Mouse (Mus musculus) adrenal gland, postnatal 4 days (tissue): ENCODE results near the gene Tspan11. TPM values are rescaled to one million over a fixed set of nuclear protein-coding genes. Genes with fewer than 3 reads are reported as not detected.

Experiments
- DNase-seq, 2 experiments: peaks; one replicate each; pipeline ENCODE4 v3.0.0; 2021 to 2022; ENCODE audit warnings: low spot score in 2 of 2, mixed read lengths in 2 of 2
- long read RNA-seq, 2 experiments: library from polyadenylated mRNA; stranded (forward); transcript quantifications; one replicate each; pipeline ENCODE4 v2.0.0; 2021
- total RNA-seq, 2 experiments: library from RNA; stranded (reverse); gene quantifications; 2 replicates each; pipeline ENCODE4 v1.2.3; 2021

Gene Tspan11
- total RNA-seq = 1 to 10 TPM; 9.5 TPM
- long read RNA-seq, experiment 1, full-length matches to known transcripts = 4 of 4 reads
- long read RNA-seq, experiment 1, partial matches to known transcripts = 0 of 4 reads
- long read RNA-seq, experiment 1, other reads (novel, unspliced or antisense) = 0 of 4 reads
- long read RNA-seq, experiment 2, full-length matches to known transcripts = 8 of 11 reads
- long read RNA-seq, experiment 2, partial matches to known transcripts = 1 of 11 reads
- long read RNA-seq, experiment 2, other reads (novel, unspliced or antisense) = 2 of 11 reads

DNA sequence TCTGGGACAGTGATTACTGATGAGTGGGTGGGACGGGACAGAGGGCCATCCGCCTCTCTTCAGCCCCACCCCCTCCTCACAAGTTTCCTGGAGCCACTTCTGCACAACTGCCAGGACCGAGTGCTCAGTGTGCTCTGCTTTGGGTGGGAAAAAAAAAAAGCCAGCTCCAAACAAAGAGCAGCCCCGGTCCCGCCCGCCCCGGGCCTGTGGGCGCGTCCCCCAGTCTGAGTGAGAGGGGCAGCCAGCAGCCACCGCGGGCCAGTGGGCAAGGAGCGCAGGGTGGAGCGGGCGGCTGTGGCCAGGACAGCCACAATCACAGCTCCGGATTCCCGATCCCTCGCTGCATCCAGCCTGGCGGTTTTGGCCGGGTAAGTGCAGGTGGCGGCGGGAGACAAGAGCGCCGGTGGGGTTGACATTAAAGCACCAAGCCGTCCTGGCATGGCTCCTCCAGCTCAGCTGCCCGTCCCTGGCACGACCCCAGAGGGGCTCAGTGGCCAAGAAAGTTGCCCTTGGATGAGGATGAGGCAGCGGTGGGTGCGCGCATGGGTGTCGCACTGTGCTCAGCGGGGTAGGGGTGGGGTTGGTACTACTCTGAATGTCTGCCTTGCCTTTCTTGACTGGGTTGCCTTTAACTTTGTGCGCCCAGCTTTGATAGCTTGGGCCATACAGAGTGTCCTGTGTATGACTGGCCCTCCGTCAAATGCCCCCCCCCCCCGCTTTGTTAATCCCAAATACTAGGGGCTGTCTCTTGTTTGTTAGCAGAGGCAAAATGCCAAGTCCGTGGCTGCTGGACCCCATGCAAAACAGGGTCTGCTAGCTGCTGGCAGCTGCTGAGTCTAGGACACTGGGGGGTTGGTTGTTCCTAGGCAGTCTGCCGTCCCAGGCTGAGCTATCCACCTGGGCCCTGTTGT is at the start of gene Tspan11:
Tspan11 (plus strand) TSS at position 79 of the 911 bp plus-strand sequence.
- peak in 1 of 2 experiments; percentile 20 for DNase-seq

DNA sequence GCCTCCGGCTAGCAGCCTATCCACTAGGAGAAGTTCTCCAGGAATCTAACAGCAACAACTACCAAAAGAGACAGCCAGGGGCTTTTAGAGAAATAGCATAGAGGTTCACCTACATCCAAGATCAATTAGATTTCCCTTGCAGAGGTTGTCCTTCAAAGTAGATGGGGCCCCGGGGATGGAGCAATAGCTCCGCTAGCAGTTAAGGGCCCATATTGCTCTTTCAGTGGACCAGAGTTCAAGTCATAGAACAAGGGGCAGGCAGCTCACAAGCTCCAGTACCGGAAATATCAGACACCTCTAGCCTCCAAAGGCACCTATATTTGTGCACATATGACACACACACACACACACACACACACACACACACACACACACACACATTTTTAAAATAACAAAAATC is 49.5 kb upstream of the Tspan11 start:
- DNase-seq = no peak

DNA sequence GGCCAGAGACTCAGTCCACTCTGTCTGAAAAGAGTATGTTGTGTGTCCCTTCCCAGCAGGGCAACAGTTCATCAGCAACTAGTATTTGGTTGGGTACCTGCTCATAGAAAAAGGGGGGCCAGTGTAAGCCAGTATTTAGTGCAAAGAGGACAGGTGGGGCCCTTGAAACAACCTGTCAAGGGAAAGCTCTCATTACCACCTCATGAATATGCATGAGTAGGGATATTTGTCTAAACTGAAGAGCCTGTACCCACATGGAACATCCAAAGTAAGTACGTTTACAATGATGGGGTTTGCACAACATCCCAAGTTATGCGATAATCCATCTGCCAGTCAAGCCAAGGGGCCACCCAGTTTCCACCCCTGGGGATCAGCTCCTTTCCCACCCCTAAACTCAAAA is 47.9 kb upstream of the Tspan11 start:
- no peak for DNase-seq

DNA sequence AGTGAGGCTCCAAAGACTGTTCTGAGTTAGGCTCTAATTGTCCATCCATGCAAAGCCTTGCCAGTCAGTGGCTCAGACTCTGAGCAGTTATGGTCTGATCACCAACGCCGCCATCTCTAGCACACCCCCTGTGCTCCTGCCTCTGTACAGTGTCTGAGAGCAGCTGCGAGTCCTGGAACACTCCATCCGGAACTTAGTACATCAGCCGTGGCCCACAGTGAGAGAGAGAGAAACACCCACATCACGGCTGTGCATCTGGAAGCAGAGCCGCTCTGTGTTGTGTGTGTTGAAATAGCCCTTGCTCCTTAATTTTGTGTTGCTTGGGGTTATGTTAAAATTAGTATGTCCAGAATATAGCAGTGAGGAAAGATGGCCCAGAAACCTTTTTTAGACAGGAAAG is 47.2 kb upstream of the Tspan11 start:
- DNase-seq = no peak

DNA sequence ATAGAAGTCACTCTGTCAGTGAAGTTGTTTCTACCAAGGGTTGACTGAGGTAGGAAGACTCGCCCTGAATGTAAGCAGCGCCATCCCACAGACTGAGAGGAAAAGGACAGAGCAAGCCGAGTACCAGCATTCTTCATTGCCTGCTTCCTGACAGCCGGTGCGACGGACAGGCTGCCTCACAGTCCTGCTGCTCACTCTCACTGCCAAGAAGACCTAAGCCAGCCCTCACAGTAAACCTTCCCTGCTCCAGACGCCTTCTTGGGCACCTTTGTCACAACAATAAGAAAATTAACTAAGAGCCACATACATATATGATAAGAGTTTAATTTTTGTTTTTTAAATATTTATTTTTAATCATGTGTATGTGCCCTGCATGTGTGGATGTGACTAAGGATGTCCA is 46.1 kb upstream of the Tspan11 start:
- DNase-seq = no peak

DNA sequence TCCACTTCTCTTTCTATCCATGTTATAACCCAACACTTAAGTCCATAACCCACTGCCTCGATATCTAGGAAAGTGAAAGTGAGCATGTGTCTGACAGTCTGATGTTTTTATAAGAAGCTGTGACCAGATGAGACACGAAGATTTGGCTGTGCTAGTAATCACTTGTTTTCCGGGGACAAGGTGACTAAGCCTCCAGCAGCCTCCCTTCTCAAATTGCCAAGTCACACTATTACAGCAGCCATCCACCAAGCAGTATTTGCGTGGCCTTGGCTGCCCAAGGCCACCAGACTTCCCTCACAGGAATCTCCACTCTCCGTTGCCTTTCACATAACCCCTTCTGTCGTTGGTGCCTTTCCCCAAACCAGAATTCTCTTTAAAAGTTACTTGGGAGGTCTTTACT is 40.9 kb upstream of the Tspan11 start:
- DNase-seq = no peak

DNA sequence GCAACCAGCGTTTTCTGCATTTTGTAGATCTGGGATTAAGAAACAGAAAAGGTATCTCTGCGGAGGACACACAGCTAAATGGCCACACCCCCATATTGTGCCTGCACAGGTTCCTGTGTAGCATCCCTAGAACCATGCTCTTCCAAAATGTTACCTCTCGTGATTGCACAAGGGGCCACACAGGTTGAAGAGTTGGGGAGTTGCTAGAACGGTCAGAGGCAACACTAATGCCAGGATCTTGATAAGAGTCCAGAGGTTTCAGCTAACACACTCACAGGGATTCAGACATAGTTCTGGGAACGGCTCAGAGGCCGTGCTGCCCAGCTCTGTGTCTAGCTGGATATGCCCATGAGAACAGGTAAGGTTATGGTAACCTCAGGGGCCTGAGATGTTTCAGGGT is 37.9 kb upstream of the Tspan11 start:
- DNase-seq = no peak

DNA sequence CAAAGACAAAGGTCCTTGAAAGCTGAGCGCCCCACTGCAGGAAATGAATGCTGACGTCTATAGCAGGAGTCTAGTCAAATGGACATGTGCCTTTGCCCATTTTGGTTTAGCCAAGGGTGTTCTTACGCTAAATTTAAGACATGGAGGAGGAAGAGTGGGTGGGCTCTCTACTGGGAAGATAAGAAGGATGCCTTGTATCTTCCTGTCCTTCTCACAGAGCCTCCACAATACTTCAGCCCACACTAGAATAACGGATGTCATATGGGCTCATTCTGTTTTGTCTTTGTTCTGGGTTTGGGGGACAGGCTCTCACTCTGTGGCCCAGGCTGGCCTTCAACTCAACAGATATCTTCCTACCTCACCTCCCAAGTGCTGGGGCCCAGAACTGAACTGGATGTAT is 35.8 kb upstream of the Tspan11 start:
- DNase-seq = no peak

DNA sequence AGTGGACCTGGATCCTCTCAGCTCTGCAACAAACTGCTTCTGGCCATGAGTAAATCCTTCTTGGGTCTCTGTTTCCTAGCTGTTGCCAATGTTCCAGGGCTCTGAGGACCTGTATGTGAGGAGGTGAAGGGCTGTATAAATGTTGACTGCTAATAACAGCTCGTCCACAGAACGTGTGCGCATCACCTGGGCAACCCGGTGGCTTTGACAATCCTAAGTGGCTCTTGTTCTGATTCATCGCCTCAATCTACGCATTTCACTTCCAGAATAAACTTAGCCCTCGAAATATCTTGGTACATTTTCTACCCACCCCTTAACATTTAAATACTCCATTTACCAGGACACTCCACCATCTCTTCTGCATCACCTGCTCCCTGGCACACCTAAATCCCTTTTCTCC is 34.1 kb upstream of the Tspan11 start:
- DNase-seq = no peak

DNA sequence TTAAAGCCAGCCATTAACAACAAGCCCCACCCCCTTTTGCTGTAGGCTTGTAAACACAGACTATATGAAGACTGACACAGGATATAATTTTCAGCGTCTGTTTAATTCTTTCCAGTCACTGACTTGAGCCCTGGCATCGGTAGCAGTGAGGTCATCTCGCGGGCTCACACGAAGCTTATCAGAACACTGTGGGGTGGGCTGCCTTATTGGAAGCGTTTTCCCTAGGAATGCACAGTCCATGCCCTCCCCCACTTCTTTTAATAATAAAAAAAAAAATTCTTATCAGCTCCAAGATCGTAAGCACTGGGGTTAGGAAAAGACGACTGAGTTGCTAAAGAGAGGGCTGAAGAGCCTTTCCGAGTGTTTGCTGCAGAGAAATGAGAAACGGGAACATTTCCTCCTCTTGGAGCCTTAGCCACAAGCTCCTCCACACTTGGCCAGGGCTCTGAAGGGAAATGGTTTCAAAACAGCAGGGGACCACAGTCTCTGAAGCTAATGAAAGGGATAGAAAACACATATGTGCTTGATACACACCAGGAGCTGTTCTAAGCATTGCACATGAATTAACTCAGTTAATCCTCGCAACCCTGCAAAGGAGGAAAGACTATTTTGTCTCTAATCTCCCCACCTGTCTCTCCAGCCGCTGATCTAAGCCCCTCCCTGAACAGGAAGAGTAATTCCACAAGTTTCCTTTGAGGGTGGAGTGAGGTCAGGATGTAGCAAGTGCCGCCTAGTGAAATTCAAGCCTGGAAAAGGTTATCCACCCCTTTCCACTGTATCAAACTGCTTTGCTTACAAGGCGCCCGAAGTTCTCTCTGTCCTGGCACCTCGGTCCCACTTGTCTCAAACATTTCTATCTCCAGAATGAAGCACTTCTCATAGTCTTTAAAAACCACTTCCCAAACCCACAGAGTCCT is 33.4 kb upstream of the Tspan11 start:
- DNase-seq = no peak

DNA sequence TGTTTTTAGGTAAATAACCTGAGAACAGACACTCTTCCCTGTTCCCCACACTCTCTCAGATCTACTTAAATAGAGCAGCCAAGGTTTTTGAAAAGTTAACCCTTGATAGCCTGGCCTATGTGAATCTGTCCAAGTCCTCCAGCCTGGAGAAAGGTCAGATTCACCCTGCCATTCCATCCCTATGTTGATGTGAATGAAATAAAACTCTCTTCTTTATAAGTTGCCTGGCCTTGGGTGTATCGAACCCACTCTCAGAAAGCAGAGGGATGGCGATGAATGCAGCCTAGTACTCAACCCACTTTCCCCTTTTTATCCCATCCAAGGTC is 32.7 kb upstream of the Tspan11 start:
- no peak for DNase-seq

DNA sequence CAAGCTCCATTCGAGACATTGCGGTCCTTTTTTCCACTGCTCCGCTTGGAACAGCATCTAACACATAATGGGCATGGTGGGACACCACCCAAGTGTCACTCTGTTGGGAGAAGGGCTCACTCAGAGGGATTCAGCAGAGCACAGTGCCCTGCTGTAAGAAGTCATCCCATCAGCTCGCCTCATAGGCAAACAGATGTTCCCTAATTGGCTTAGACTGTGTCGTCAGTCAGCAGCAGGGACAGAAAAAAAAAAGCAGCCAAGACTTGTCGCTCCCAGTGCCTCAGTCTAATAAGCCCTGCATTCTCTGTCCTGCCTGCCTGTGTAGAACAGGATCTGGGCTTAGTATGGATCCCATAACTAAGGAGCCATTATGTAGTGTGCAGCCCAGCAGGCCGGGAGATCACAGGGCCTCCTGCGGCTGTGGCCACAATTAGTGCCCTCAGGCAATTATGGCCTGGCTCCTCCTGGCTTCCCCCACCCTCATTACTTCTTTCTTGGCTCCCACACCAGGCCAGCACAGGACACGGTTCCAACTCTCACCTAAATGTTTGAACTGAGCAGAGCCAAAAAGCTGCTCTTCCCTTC is 31.6 kb upstream of the Tspan11 start:
- DNase-seq = no peak

DNA sequence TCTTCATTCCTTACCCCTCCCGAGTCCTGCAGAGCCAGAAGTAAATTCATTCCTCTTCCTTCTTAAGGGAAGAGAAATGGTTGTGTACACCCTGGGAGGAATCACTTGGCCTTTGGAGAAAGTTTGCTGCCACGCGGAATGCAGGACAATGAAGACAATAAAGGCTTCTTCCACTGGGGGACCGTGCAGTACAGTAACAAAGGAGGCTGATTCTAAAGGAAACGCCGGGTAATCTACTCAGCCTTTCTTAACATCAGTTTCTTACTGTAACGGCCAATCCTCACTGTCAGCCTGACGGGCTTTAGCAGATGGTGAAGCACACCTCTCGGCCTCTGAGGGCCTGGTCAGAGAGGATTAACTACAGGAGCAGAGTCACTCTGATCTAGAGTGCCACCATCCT is 25.4 kb upstream of the Tspan11 start:
- DNase-seq = no peak

DNA sequence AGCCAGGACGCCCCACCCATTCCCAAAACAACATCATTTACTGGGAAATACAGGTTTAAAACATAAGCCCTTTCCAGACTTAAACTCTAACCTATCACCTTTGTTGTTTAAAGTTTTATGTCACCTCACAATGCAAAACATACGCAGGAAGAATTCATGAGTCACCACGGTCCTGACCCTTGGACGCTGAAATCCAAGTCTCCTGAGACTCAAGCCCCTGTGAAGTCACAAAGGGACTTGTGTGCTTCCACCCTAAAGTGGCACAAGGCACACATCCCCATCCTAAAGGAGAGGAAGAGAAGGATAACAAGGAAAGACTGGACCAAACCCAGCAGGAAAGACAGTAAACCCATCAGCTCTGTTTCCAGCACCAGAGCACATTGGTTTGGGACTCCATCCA is 22.0 kb upstream of the Tspan11 start:
- DNase-seq = no peak

DNA sequence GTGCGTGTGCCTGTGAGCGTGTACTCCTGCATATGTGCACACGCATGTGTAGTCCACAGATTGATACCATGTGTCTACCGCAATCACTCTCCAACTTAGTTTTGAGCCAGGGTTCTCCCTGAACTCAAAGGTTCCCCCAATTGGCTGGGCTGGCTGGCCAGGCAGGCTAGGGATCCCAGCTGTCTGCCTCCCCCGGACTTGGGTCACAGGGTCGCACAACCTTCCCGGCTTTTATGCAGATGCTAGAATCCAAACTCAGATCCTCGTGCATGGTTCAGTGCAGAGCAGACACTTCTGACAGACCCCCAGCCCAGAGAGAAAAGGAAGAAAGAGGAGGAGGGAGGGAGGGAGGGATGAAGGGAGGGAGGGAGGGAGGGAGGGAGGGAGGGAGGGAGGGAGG is 18.8 kb upstream of the Tspan11 start:
- no peak for DNase-seq

DNA sequence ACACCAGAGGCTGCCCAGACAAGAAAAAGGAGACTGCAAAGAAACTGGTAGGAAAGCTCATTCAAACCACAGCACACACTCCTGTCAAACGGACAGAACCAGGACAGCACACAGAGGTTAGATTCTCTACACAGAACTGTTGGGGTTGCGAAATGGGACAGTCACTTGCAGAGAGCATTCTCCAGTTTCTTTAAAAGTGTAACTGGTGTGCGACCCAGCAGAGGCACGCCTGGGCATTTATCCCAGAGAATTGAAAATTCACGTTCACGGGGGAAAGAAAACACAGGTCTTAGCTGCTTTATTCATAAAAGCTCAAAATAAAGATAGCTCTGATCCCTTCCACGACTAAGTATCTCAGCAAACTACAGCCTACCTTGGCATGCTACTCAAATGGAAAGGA is 18.3 kb upstream of the Tspan11 start:
- DNase-seq = no peak

DNA sequence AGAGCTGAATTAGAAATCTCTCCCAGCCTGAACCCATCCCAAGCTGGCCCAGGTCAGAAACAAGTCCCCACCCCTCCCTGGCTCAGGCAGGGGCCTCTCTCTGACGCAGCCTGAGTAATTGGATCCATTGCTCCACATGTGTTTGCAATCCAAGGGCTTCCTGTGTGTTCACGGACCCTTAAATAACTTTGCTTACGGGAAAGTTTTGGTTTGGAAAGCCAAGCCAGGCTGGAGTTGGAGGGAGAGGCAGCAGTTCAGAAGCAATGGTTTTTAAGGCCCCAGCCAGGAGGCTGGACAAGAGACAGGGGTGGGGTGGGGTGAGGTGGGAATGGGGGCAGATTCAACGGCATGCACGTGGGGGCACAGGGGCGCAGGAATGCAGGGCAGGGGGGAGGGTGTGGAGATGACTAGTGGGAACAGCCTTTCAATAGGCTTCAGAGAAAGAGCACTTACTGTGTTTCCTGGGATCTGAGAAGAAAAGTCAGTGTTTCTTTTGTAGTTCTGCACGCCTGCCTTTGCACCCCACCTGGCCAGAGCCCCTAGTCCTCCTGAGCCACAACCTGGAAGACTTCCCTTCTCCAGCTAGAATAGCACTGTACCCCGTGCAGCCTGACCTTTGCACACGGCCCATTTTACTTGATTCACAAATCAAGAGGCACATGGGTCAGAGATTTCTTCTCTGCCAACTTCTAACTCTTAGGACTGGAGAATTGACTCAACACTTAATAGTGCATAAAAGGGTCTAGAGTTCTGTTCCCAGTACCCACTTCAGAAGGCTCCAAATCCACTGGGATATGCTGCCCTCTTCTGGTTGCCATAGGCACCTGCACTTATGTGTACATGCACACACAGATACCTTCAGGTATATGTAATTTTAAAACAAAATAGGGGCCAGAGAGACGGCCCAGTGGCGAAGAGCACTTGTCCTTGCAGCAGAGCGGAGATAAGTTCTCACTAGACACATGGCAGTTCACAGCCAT is 16.8 kb upstream of the Tspan11 start:
- no peak for DNase-seq

DNA sequence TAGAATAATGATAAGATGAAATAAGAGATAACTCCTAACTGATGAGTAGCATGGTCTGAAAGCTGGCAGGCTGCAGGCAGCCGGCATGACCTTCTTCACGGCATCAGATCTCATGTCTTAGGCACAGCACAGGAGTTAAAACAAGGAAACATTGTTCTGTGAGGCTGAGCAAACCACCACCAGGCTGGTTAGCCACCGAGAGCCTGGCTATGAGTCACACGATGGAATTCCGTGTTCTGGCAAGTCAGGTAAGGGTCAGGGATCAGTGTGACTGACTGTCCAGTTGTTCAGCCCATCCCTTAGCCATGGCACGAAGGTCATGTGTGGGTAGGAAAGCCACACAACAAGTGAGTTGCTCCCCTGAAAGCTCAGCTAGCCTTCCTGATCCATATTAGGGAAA is 16.0 kb upstream of the Tspan11 start:
- no peak for DNase-seq

DNA sequence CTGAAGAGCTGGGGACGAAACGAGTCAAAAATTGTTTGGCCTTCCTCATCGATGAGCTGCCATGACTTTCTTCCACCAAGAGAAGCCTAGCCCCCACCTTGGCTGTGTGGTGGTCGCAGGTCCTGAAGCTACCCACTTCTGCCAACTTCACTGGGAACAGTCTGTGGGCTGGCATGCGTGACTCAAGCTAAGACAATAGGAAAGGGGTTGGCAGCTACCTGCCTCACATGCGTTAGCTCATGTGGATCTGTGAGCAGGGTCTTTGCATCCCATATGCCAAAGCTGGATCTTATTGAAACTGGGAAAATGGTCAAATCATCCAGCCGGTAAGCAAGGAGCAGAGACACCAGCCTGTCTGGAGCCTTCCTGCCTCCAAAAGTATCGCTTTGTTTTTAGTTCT is 14.8 kb upstream of the Tspan11 start:
- DNase-seq = no peak

DNA sequence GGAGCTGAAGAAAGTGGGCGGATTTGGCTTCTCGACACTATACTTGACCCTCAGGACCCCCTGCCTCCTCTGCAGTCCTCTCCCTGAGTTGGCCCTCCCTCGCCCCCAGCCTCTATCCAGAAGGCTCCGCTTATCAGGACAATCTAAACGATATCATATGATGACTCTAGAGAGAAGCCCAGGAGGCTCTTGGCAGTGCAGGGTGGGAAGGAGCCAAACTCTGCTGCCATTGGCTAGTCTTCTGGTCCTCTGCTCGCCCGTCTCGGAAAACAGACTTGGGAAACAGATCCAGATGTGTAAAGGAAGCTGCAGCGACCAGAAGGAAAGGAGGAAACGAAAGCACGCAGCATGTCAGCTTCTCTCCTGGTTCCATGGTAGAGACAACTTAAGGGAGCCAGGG is 11.5 kb upstream of the Tspan11 start:
- DNase-seq = no peak
